Mouse (Mus musculus): ENCODE results near the gene Pdzd7.

DNA sequence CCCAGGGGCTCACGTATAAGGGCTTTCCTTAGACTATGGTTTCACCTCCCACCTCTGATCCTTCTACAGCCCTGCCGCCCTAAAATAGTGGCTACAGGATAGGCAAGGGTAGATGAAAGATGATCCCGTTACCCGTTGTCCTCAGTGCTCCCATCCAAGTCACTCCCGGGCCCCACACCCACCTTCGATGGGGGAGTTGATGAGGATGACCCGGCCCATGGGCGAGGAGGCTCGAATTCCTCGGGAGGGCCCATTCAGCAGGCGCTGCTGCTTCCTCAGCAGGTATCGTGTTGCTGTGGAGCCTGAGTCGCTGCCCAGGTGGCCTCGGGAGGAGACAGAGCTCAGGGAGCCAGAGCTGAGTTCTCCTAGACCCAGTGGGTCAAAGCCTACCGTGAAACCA lies 281 bp downstream of the Pdzd7 start:
- TF ChIP-seq NELFE (IDR thresholded peaks at IDR 0.05; ENCODE audit: low read depth, low read length), result no peak
- no peak for TF ChIP-seq NRF1 (IDR thresholded peaks at IDR 0.05; ENCODE audit: low read depth, low read length)
- TF ChIP-seq POLR2A (IDR thresholded peaks at IDR 0.05; ENCODE audit: low read depth, low read length), result no peak
- TF ChIP-seq CHD2 (IDR thresholded peaks at IDR 0.05; ENCODE audit: low read length), result no peak
- no peak for TF ChIP-seq CTCF (conservative IDR thresholded peaks at IDR 0.05 in 1 of 2, IDR thresholded peaks at IDR 0.05 in 1 of 2; ENCODE audit: low read depth in 2 of 2, low read length in 2 of 2)
- no peak for TF ChIP-seq MAZ (IDR thresholded peaks at IDR 0.05; ENCODE audit: low read depth, low read length)
- TF ChIP-seq ZMIZ1 (IDR thresholded peaks at IDR 0.05; ENCODE audit: low read depth, low read length), result no peak
- TF ChIP-seq POLR2AphosphoS2 (IDR thresholded peaks at IDR 0.05; ENCODE audit: low read depth, low read length), result no peak
- TF ChIP-seq ZC3H11A (IDR thresholded peaks at IDR 0.05; ENCODE audit: low read depth, low read length), result no peak
- TF ChIP-seq ZKSCAN1 (IDR thresholded peaks at IDR 0.05; ENCODE audit: borderline replicate concordance, low read depth, low read length), result no peak
- TF ChIP-seq USF1 (IDR thresholded peaks at IDR 0.05; ENCODE audit: low read depth, low read length), result no peak
- TF ChIP-seq TBP (conservative IDR thresholded peaks at IDR 0.05; ENCODE audit: low read depth, low read length), result no peak
- TF ChIP-seq MAX (IDR thresholded peaks at IDR 0.05; ENCODE audit: low read length), result no peak
- TF ChIP-seq UBTF (IDR thresholded peaks at IDR 0.05; ENCODE audit: low read depth, low read length), result no peak
